Mouse (Mus musculus): ENCODE measurements around the gene Mcm6. TPM values are rescaled to one million over a fixed set of nuclear protein-coding genes. Genes with fewer than 3 reads are reported as not detected.

The Mcm6 gene
- total RNA-seq, 1 experiment from 2014 or later = 400 TPM

DNA sequence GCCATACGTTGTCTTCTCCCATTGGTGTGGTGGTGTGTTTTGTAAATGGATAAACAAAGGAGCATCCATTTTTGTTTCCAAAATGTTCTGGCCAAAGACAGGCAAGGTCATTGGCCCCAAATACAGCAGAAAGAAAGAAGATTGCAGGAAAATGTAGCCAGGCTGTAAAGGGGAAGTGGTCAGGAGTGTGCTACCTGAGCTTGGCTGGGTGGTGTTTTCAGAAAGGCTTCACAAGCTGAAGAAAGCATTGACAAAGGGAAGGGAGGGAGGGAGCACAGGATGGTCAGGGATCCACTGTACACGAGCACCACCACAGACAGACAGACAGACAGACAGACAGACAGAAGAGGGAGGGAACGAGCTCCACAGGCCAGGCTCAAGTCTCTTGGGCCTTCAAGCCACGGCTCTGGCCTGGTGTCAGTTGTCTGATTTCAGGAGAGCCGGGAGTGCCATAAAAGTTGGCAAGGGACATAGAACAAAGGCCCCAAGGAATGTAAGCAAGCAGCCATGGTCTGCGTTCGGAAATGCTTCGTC is 75.2 kb downstream of the Mcm6 start:
- peak in 1 of 2 experiments; percentile 53; a peak in 2 of 4 replicates for ATAC-seq (replicated peaks in 1 of 2; ENCODE audit: insufficient read depth in 1 of 2, low FRiP score in 2 of 2, low TSS enrichment in 1 of 2, low read depth in 1 of 2, poor library complexity in 2 of 2, severe bottlenecking in 2 of 2)

DNA sequence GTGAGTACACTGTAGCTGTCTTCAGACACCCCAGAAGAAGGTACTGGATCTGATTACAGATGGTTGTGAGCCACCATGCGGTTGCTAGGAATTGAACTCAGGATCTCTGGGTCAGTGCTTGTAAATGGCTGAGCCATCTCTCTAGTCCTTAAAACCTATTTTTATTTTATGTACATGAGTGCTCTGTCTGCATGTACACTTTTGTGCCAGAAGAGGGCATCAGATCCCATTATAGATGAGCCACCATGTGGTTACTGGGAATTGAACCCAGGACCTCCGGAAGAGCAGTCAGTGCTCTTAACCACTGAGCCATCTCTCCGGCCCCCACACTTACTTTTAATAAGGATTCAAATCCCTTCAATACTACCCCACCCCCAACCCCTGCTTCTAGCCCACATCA is 76.5 kb downstream of the Mcm6 start:
- ATAC-seq (replicated peaks in 1 of 2; ENCODE audit: insufficient read depth in 1 of 2, low FRiP score in 2 of 2, low TSS enrichment in 1 of 2, low read depth in 1 of 2, poor library complexity in 2 of 2, severe bottlenecking in 2 of 2) = no peak

- ATAC-seq (replicated peaks in 1 of 2; ENCODE audit: insufficient read depth in 1 of 2, low FRiP score in 2 of 2, low TSS enrichment in 1 of 2, low read depth in 1 of 2, poor library complexity in 2 of 2, severe bottlenecking in 2 of 2) = no peak
Observed at GRCm38 (mm10) chr1:128281753-128282152, 77.7 kb downstream of the Mcm6 start.

Other genes with a start within 250 kb of the Mcm6 start
- 88.2 and 130 TPM in 2 replicates for gene Ubxn4, start 115.7 kb downstream of the Mcm6 start, total RNA-seq (2017)
- gene Lct, start 31.3 kb downstream of the Mcm6 start, total RNA-seq (2017) = 0.10 and 0.63 TPM in 2 replicates
- gene Dars, start 57.7 kb upstream of the Mcm6 start, total RNA-seq (2017) = 224 and 253 TPM in 2 replicates
- gene Cxcr4, start 232.6 kb upstream of the Mcm6 start, total RNA-seq (2017) = 97.1 and 99.1 TPM in 2 replicates